Mouse (Mus musculus): ENCODE data around the gene Gbe1.

- no peak for TF ChIP-seq CTCF (IDR thresholded peaks at IDR 0.05; ENCODE audit: low read depth)
- TF ChIP-seq EP300 (IDR thresholded peaks at IDR 0.05; ENCODE audit: low read depth): no peak
These were observed 15.3 kb downstream of the Gbe1 start for GRCm38 (mm10) chr16:70329036-70329435.

All from heart, postnatal 0 days (tissue).